Mouse (Mus musculus): ENCODE measurements at regions not wholly inside any gene's neighbourhood (a gene's known extent, or its start where the extent isn't known, plus 50 kb on each side); places are given as distances from the start of the nearest gene placed in this dataset.

GRCm38 (mm10) chr7:130036235-130036634 is 444.6 kb downstream of the Wdr11 start:
- DNase-seq (ENCODE audit: low read depth, low spot score), result no peak

- no peak for DNase-seq (ENCODE audit: low read depth, low spot score)
Measured at GRCm38 (mm10) chr7:130036845-130037572, 445.3 kb downstream of the Wdr11 start.

GRCm38 (mm10) chr7:130037573-130037925 is 445.9 kb downstream of the Wdr11 start:
- no peak for DNase-seq (ENCODE audit: low read depth, low spot score)

GRCm38 (mm10) chr7:130040596-130040995 is 448.9 kb downstream of the Wdr11 start:
- no peak for DNase-seq (ENCODE audit: low read depth, low spot score)

GRCm38 (mm10) chr7:130041402-130041965 is 449.8 kb downstream of the Wdr11 start:
- DNase-seq (ENCODE audit: low read depth, low spot score), result no peak

DNA sequence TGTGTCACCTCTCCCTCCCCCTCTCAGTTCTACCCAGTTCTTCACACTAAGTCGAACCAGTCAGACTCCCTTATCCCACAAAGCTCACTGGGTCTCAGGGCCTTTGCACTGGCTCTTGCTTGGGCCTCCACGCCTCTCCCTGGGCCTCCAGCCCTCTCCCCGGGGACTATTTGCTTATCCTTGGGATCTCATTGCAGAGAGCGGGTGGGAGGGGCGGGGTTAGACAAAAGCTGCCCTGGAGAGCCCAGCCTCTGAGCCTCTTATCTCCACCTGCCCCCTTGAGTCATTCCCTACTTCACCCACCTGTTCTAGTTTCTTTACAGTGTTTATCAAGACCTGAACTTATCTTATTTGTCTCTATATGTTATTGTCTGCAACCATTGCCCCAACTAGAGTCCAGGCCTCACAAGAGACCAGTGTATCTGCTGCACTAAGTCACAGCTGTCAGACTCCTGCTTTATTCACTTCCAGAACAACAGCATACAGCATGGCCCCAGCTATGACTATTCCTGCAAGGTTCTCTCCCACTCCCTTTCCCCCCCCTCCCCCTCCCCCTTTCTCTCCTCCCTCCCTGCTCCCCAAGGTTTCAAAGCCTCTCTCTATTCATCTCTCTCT is 450.7 kb downstream of the Wdr11 start:
- DNase-seq (ENCODE audit: low read depth, low spot score), result no peak

DNA sequence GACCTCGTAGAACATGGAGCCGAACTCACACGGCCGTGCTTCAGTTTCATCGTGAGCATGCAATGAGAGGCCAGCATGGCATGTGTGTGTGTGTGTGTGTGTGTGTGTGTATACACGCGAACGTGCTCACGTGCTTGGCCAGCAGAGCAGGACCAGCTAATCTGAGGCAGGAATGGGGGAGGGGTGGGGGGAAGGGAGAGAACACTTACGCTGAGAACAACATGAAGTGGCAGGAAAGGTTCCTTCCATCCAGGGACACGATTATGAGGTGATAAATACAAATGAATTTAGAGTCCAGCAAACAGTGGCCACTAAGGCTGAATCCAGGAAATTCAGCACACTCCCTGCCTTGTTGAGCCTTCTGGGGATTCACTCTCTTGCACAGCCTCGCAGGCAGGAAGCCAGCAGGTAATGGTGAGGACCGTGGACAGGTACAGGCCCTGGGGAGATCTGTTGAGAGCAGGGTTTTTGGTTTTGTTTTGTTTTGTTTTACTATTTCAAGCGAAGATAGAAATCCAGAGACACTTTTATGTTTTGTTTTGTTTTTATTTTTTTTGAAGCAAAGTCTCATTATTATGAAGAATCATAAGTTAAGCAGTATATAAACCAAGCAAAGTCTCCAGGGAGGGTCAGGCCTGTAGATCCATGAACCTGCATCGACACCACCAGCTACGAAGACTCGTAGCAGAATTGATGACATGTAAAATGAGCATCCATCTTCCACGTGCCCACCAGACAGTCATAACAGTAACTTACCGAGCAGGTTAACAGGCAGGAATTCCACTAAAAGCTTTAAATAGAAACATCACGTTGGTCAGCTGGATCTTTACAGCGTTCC is 452.0 kb downstream of the Wdr11 start:
- peak; percentile 6 for DNase-seq (ENCODE audit: low read depth, low spot score)

GRCm38 (mm10) chr7:130044235-130044553 is 452.5 kb downstream of the Wdr11 start:
- no peak for DNase-seq (ENCODE audit: low read depth, low spot score)

DNA sequence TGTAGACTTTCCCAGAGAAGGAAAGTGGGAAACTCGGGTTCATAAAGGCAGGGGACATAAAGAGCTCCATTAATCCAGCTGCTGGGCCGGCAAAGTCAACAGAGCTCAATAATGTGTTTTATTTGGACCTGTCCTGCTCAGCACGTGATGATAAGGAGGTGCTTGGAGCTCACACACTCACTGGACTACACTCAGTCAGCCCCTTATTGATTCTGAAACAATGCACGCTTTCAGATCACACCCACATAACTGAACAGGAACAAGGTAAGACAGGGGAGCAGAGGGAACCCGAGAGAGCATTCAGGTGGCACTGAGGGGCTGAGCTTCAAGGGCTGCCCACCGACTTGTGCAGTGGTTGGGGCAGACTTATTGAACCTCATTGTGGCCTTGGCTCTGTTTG is 452.9 kb downstream of the Wdr11 start:
- DNase-seq (ENCODE audit: low read depth, low spot score), result no peak

GRCm38 (mm10) chr7:130046086-130046485 is 454.4 kb downstream of the Wdr11 start:
- no peak for DNase-seq (ENCODE audit: low read depth, low spot score)

DNA sequence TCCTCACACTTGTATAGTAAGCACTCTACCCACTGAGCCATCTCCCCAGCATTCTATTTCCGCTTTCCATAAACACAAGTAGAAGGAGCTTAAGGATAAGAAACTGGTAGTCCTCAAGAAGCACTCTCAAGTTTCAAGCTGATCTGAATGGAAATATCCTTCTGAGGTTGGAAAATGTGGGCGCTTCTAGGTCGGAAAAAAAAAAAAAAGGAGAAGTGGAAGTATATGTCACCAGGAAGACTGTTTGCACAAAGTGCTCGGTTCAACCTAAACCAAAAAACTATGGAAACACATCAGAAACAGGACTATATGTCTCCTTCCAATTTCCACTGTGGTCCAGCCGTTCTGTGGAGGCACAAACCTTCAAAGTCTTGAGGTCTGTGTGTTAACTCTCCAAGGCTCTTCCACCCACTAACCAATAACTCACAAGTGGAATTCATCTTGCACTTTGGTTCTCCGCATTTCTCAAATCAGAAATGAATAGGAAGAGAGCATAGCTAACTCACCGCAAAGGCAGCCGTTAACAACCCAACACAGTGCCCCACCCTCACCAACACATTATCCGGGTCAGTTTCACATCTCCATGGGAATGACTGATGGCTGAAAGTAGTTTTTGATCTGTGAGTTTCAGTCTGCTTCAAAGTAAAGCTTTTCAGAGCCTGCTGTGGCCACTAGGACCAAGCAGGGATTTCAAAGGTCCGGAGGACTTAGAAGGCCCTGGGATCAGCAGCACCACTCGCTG is 455.8 kb downstream of the Wdr11 start:
- no peak for DNase-seq (ENCODE audit: low read depth, low spot score)

GRCm38 (mm10) chr7:130048106-130048772 is 456.6 kb downstream of the Wdr11 start:
- no peak for DNase-seq (ENCODE audit: low read depth, low spot score)

DNA sequence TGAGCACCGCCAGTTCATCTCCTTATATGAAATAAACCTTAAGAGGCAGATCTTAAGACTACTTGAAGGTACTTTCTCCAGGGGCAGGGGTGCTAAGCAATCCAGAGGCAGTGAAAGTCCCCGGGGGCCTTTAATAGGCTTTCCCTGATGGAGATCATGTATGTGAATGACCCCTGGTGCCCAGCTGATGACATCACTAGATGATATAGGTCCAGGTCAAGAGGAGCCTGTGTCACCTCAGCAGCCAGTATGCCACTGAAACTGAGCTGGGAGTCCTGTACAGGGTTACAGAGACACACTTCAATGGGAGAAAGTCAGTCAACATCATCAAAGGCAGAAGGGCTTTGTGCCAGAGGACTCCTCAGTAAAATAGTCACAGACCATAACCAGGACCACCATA is 457.8 kb downstream of the Wdr11 start:
- no peak for DNase-seq (ENCODE audit: low read depth, low spot score)

GRCm38 (mm10) chr7:130050120-130050519 is 458.5 kb downstream of the Wdr11 start:
- DNase-seq (ENCODE audit: low read depth, low spot score), result no peak

DNA sequence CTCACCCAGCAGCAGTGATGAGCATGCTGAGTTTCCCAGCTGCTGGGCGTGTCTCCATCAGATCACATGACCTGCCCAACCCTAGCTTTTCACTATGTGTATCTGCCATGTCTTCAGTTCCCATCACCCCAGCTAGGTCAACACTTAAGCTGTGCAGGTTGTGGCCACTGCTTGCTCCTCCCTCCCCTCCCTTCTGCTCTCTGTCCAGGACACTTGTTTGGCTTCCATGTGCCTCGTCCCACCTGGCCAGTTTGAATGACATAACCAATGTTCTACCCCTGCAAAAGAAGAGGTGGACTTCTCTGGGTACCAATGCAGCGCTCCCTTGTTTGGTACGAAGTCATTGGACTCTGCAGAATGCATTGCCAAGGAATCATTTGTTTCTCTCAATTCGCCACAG is 460.7 kb downstream of the Wdr11 start:
- no peak for DNase-seq (ENCODE audit: low read depth, low spot score)

DNA sequence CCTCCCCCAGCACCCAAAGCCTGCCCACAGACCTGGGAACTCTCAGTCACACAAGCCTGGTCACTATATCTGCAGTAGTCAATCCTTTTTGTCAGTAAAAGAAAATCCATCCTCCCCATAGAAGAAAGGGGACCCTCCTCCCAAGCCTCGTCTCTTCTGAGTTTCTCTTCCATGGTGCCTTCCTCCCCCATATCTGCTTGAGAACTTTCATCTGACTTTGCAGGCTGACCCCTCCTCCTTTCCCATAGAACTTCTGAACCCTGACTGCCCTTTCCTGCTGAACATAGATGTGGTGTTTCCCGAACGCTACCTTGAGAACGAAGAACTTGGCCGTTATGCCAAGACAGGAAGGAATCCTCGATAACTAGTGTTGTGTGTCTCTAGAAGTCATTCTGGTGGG is 462.5 kb downstream of the Ate1 start:
- DNase-seq (ENCODE audit: low read depth, low spot score), result no peak

DNA sequence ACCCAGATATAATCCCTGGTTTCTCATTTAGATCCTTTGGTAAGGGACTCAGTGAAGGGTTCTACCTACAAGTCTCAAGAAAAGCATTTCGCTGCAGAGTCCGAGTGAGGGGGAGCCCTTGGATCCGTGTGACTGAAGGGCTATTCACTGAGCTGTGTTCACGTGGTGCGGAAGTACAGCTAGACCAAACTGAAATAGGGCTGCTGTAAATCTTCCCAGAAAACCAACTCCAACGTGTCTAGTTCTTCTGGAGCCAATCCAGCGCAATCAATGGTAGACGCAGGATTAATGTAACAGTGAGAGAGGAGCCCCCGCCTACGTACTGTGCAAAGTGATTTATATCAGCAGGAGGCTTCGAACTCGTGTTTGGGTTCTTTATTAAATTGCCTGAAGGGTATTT is 461.9 kb downstream of the Ate1 start:
- no peak for DNase-seq (ENCODE audit: low read depth, low spot score)

DNA sequence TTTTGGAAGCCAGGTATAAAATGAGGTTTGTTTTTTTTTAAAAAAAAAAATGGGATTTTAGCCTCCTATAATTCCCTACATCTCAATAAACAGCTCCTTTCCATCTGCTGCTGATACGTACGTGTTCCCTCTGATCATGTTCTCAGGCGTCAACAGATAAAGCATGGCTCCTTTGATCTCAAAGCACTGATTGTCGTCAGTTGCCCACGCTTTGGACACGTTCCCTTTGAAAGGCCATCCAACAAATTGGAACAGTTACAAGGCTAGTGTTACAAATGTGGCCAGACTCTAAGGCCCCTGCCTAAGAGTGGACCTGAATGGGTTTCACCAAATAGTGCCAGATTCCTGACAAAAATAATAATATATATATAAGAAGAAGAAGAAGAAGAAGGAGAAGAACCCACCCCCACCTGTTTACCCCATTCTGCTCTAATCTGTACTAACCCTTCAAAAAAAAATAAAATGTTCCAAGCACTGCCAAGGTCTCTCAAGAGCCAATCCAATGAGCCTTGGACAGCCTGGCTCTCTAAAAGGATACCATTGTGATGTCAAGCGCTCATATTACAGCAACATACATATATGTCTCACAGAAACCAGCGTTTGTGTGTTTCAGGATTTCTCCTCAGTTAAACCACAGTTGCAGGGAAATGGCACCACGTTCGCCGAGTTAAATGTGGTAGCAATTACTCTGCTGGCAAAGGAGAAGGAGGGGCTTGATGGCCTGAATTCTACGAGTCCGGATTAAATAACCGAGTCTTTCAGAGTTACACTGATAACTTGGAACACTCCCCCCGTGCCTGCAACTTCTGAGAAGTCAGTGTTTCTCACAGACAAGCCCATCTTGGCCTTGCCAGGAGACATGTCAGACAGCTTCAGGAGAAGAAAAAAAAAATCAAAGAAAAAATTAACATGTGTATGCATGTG is 460.2 kb downstream of the Ate1 start:
- DNase-seq (ENCODE audit: low read depth, low spot score), result no peak

DNA sequence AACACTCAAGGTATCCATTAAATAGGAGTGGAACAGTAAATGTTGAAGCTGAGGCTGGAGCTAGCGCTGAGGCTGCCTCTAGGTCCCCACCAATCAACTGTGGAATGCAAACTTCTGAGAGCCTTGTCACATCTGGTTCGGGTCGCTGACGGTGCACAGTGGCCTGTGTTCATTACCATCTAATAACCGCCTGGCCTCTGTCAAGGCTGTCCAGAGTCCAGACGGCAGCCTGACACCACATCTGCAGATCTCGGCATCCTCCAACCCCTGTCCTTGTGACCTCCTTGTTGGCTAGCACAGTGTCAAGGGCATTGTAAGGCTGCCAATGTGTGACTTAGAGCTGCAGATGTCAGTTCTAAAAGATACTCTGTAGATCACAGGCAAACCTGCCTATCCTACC is 455.7 kb downstream of the Ate1 start:
- DNase-seq (ENCODE audit: low read depth, low spot score), result no peak

DNA sequence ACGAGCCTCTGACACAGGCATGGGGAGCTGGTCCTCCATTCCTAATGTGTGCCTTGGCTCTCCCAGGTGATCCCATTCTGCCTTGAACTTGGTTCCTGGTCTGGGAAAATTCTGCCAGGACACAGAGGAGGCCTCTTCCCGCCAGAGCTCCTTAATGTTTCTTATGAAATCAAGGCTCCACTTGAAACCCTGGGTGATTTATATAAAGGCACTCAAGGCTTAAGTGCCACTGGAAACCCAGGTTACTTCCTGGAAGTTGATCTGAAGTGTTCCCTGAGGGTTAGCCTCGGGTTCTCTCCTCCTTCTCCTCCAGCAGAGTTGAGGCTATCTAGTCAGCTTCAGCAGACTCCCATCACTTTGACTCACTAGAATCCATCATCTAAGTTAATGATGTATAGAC is 451.9 kb downstream of the Ate1 start:
- no peak for DNase-seq (ENCODE audit: low read depth, low spot score)

Measured in retina, postnatal 7 days (tissue).